Comparison of ENCODE assay signal across 20 mouse cellular contexts in the genomic region with DNA sequence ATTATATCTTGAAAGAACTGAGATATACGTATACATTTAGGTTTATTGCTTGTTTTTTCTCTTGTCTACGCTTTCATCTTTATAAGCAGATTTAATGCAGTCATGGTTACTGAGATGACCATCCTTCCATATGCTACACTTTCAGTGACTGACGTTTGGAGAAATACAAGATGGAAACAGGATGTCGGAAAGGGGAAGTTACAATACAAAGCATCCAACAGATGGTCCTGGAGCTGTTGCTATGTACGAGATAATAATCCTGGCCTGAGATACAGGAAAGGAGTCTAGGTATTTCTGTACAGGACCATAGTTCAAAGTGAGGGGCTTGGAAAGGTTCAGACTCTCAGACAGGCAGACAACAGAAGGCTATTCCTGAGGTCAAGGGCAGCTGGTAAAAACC. TPM values are rescaled to one million over a fixed set of nuclear protein-coding genes. Genes with fewer than 3 reads are reported as not detected.
"Had no signal": no experiment of that assay in that cellular context is flagged by ENCODE, and none has a peak within 500 bp of the region (broad histone marks: within the 10 kb centered on the region; RNA-seq: fewer than 3 reads in every experiment).

No protein-coding gene starts in this region.

- H3K27ac ChIP-seq: kidney, postnatal 0 days; limb, embryonic 15.5 days; liver, embryonic 12.5 days; midbrain, embryonic 15.5 days; neural tube, embryonic 13.5 days; stomach, postnatal 0 days had no signal

- H3K4me3 ChIP-seq: limb, embryonic 15.5 days; liver, embryonic 12.5 days; midbrain, embryonic 15.5 days; neural tube, embryonic 13.5 days had no signal

- H3K9ac ChIP-seq: limb, embryonic 15.5 days; liver, embryonic 12.5 days; lung, embryonic 14.5 days; midbrain, embryonic 15.5 days; neural tube, embryonic 13.5 days had no signal

- H3K36me3 ChIP-seq: limb, embryonic 15.5 days; liver, embryonic 12.5 days; midbrain, embryonic 15.5 days; neural tube, embryonic 13.5 days had no signal

- ATAC-seq: liver, embryonic 12.5 days; midbrain, embryonic 15.5 days had no signal

- H3K9me3 ChIP-seq: limb, embryonic 15.5 days; liver, embryonic 12.5 days; midbrain, embryonic 15.5 days; neural tube, embryonic 13.5 days had no signal

- H3K27me3 ChIP-seq: limb, embryonic 15.5 days; liver, embryonic 12.5 days; midbrain, embryonic 15.5 days; neural tube, embryonic 13.5 days had no signal

- H3K4me2 ChIP-seq: limb, embryonic 15.5 days; liver, embryonic 12.5 days; lung, embryonic 14.5 days; midbrain, embryonic 11.5 days; midbrain, embryonic 15.5 days; neural tube, embryonic 13.5 days had no signal

- DNase-seq: kidney, postnatal 36 days; layer of hippocampus, adult 9-11 months; layer of hippocampus, postnatal 36 days; lung, embryonic 14.5 days; right cerebral cortex, adult 18-20 months; right cerebral cortex, postnatal 25 days; thymus, postnatal 4 days had no signal

RNA-seq across cellular contexts. Expression of gene 9930022D16Rik, which starts 33.1 kb away (rescaled TPM):
- total RNA-seq: layer of hippocampus, adult 18-20 months; layer of hippocampus, postnatal 36 days; left cerebral cortex, adult 8-10 months; left cerebral cortex, postnatal 25 days had no signal
- polyA plus RNA-seq: limb, embryonic 11.5 days; limb, embryonic 15.5 days; liver, embryonic 12.5 days; liver, embryonic 16.5 days; lung, embryonic 14.5 days; midbrain, embryonic 11.5 days; midbrain, embryonic 15.5 days; neural tube, embryonic 13.5 days; small intestine, adult 2 months; stomach, postnatal 0 days had no signal
